Mouse (Mus musculus): ENCODE measurements around the gene Fam83c. TPM values are rescaled to one million over a fixed set of nuclear protein-coding genes. Genes with fewer than 3 reads are reported as not detected.
"Not testable (repeated sequence)": the region's sequence is repeated elsewhere in the genome, so short reads cannot be mapped to it uniquely, and the experiment has no call there.

Fam83c gene
- polyA plus RNA-seq, 1 experiment from 2014 or later: not detected

- ATAC-seq; H3K4me3 ChIP-seq (ENCODE audit: low read depth, low read length); H3K27ac ChIP-seq (ENCODE audit: low read length); DNase-seq (ENCODE audit: low spot score); H3K9me3 ChIP-seq (ENCODE audit: low read length); H3K27me3 ChIP-seq (replicated peaks; ENCODE audit: insufficient read depth, low read length); H3K4me1 ChIP-seq (ENCODE audit: insufficient read depth, low read depth, low read length); H3K36me3 ChIP-seq (ENCODE audit: insufficient read depth, low read length); H3K4me2 ChIP-seq (replicated peaks; ENCODE audit: low read depth, low read length); H3K9ac ChIP-seq (replicated peaks; ENCODE audit: low read depth): not testable (repeated sequence)
- WGBS: 56% methylated on average over 1 of the region's 1 CpGs
- peak; percentile 44 for TF ChIP-seq CTCF (IDR thresholded peaks at IDR 0.05)
Measured at GRCm38 (mm10) chr2:155832087-155832486, 2.6 kb downstream of the Fam83c start.

DNA sequence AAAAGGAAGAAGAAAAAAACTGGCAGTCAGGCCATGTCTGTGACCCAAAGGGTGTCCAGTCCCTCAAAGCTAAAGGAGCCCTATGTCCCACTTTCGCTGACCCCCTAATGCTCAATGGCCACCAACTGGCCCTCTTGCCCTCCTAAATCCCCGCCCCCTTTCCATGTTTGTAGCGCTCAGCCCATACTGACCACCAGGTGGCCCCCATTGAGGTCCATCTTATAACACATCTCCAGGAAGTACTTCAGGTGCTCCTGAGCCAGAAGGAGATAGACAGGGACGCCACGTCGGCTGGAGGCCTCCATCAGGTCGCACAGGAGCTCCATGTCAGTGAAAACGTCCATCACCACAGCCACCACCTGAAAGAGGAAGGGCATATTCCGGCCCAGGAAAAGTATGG lies 3.4 kb downstream of the Fam83c start:
- Histone ChIP-seq H3K27me3 (replicated peaks; ENCODE audit: insufficient read depth, low read length) (no peaks in the 10 kb centered on the region), H3K36me3 (ENCODE audit: insufficient read depth, low read length) (no peaks in the 10 kb centered on the region), H3K4me2 (replicated peaks; ENCODE audit: low read depth, low read length) (no peak overlapping the region), H3K27ac (ENCODE audit: low read length) (no peak overlapping the region), H3K4me1 (ENCODE audit: insufficient read depth, low read depth, low read length) (peaks cover 6% of the 10 kb centered on the region; the same call in 1 of the 2 replicates), H3K9me3 (ENCODE audit: low read length) (no peaks in the 10 kb centered on the region), H3K4me3 (ENCODE audit: low read depth, low read length) (no peak overlapping the region), H3K9ac (replicated peaks; ENCODE audit: low read depth) (no peak overlapping the region)
- ATAC-seq (no peak), DNase-seq (ENCODE audit: low spot score) (no peak)
- 50% methylated on average over 9 of the region's 9 CpGs for WGBS
- TF ChIP-seq CTCF (IDR thresholded peaks at IDR 0.05) (peak; percentile 38), EP300 (IDR thresholded peaks at IDR 0.05) (no peak)

- Histone ChIP-seq H3K9ac (replicated peaks; ENCODE audit: low read depth) (no peak overlapping the region), H3K27ac (ENCODE audit: low read length) (no peak overlapping the region), H3K4me2 (replicated peaks; ENCODE audit: low read depth, low read length) (no peak overlapping the region), H3K27me3 (replicated peaks; ENCODE audit: insufficient read depth, low read length) (no peaks in the 10 kb centered on the region), H3K4me1 (ENCODE audit: insufficient read depth, low read depth, low read length) (peaks cover 6% of the 10 kb centered on the region; the same call in 1 of the 2 replicates), H3K36me3 (ENCODE audit: insufficient read depth, low read length) (no peaks in the 10 kb centered on the region), H3K9me3 (ENCODE audit: low read length) (no peaks in the 10 kb centered on the region), H3K4me3 (ENCODE audit: low read depth, low read length) (no peak overlapping the region)
- no peak for TF ChIP-seq CTCF (IDR thresholded peaks at IDR 0.05)
- TF ChIP-seq EP300 (IDR thresholded peaks at IDR 0.05): no peak
- ATAC-seq (no peak), DNase-seq (ENCODE audit: low spot score) (no peak)
- 87% methylated on average over 8 of the region's 8 CpGs for WGBS
Measured at GRCm38 (mm10) chr2:155830841-155831240, 3.8 kb downstream of the Fam83c start.

DNA sequence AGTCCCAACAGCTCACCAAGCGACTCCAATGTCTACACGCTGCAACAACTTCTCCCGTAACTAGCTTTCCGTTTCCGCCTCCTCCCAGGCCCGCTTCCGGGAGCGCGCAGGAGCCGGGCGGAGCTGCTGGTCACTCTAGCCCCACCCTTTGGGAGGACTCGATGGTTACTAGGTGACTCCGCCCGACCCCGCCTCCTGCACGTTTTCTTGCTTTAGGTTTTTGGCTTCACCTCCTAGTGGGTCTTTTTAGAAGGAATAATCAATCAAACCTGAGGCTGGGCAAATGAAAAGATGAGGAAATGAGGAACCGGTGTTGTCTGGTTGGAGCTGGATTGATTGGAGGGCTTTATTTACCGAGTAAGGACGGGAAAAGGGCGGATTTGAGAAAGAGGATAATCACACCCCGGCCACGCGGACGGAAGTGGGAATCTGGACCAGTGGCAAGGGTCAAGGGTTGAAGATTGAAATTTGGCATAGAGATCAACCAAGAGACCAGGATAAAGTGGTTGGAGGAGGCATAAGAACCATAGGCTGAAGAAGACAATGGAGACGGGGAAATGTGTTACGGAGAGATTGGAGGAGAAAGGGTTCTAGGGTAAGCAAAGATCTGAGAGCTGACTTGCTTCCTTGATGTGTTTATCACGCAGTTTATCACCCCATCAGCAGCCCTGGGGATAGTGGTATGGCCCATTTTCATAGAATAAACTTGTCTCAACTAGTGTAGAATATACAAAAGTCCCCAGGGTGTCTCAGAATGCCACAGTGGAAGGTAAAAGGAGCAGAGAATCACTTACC lies 7.8 kb downstream of the Fam83c start, which contains the start of gene Eif6:
TSS of gene Eif6 (minus strand) at position 296 of the 795 bp plus-strand sequence.
- DNase-seq (ENCODE audit: low spot score): peak; percentile 98
- TF ChIP-seq EP300 (IDR thresholded peaks at IDR 0.05) (peak; percentile 55), CTCF (IDR thresholded peaks at IDR 0.05) (no peak; the same call in 1 of the 2 replicates)

GRCm38 (mm10) chr2:155825904-155826629 lies 8.6 kb downstream of the Fam83c start:
- peak overlapping the region; percentile 84 for H3K9ac ChIP-seq (replicated peaks; ENCODE audit: low read depth)
- peak overlapping the region; percentile 85 for H3K4me2 ChIP-seq (replicated peaks; ENCODE audit: low read depth, low read length)
- no peaks in the 10 kb centered on the region for H3K27me3 ChIP-seq (replicated peaks; ENCODE audit: insufficient read depth, low read length)
- 2% methylated on average over 50 of the region's 52 CpGs for WGBS
- H3K27ac ChIP-seq (ENCODE audit: low read length): peak overlapping the region; percentile 91
- TF ChIP-seq EP300 (IDR thresholded peaks at IDR 0.05): no peak
- TF ChIP-seq CTCF (IDR thresholded peaks at IDR 0.05): no peak
- peak overlapping the region; percentile 78 for H3K4me3 ChIP-seq (ENCODE audit: low read depth, low read length)
- peaks cover 14% of the 10 kb centered on the region; the same call in 1 of the 2 replicates for H3K36me3 ChIP-seq (ENCODE audit: insufficient read depth, low read length)
- DNase-seq (ENCODE audit: low spot score): peak; percentile 51
- ATAC-seq: peak; percentile 29
- H3K9me3 ChIP-seq (ENCODE audit: low read length): no peaks in the 10 kb centered on the region
- H3K4me1 ChIP-seq (ENCODE audit: insufficient read depth, low read depth, low read length): peaks cover 9% of the 10 kb centered on the region; the same call in 1 of the 2 replicates

More for the DNA sequence above, 7.8 kb downstream of the Fam83c start, which contains the start of gene Eif6:
- Histone ChIP-seq H3K27me3 (replicated peaks; ENCODE audit: insufficient read depth, low read length) (no peaks in the 10 kb centered on the region), H3K27ac (ENCODE audit: low read length) (peak within 1 kb of the TSS; percentile 91), H3K9me3 (ENCODE audit: low read length) (no peaks in the 10 kb centered on the region), H3K36me3 (ENCODE audit: insufficient read depth, low read length) (peaks cover 14% of the 10 kb centered on the region; the same call in 1 of the 2 replicates), H3K4me2 (replicated peaks; ENCODE audit: low read depth, low read length) (peak within 1 kb of the TSS; percentile 85), H3K4me3 (ENCODE audit: low read depth, low read length) (peak within 1 kb of the TSS; percentile 78), H3K9ac (replicated peaks; ENCODE audit: low read depth) (peak within 1 kb of the TSS; percentile 84), H3K4me1 (ENCODE audit: insufficient read depth, low read depth, low read length) (peaks cover 9% of the 10 kb centered on the region; the same call in 1 of the 2 replicates)
- under 1% methylated on average over 27 of the region's 27 CpGs for WGBS
- peak; percentile 98 for ATAC-seq

DNA sequence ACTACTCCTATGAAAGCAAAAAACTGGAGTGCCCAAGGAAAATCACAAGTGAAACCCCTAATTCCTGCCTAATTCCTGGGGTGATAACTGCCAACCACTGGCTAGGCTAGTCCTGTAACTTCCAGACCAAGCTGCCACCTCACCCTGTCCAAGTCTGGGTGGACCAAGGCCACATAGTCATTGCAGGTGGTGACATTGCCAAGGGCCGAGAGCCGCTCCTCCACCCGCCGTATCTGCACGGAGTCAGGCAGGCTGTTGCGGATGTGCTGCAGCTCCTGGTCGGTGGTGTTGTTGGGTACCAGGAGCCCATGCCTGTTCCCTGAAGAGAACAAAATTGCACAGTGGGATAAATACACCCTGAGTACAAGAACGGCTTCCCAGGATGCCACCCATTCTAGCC lies 10.9 kb downstream of the Fam83c start:
- DNase-seq (ENCODE audit: low spot score): no peak
- peaks cover 14% of the 10 kb centered on the region; the same call in 1 of the 2 replicates for H3K36me3 ChIP-seq (ENCODE audit: insufficient read depth, low read length)
- H3K4me2 ChIP-seq (replicated peaks; ENCODE audit: low read depth, low read length): no peak overlapping the region
- H3K27me3 ChIP-seq (replicated peaks; ENCODE audit: insufficient read depth, low read length): no peaks in the 10 kb centered on the region
- WGBS: 96% methylated on average over 8 of the region's 8 CpGs
- no peak overlapping the region for H3K4me3 ChIP-seq (ENCODE audit: low read depth, low read length)
- H3K27ac ChIP-seq (ENCODE audit: low read length): no peak overlapping the region
- TF ChIP-seq CTCF (IDR thresholded peaks at IDR 0.05): no peak
- no peak for TF ChIP-seq EP300 (IDR thresholded peaks at IDR 0.05)
- peaks cover 9% of the 10 kb centered on the region; the same call in 1 of the 2 replicates for H3K4me1 ChIP-seq (ENCODE audit: insufficient read depth, low read depth, low read length)
- no peak for ATAC-seq
- no peaks in the 10 kb centered on the region for H3K9me3 ChIP-seq (ENCODE audit: low read length)
- no peak overlapping the region for H3K9ac ChIP-seq (replicated peaks; ENCODE audit: low read depth)
